Mouse (Mus musculus): ENCODE results near the gene Togaram1.

- no peak for TF ChIP-seq POLR2A (IDR thresholded peaks at IDR 0.05; ENCODE audit: insufficient read length, low read depth)
- TF ChIP-seq E2F4 (IDR thresholded peaks at IDR 0.05; ENCODE audit: insufficient read depth) = no peak
- no peak for TF ChIP-seq TCF3 (IDR thresholded peaks at IDR 0.05; ENCODE audit: insufficient read length, low read depth)
- no peak for TF ChIP-seq TCF12 (IDR thresholded peaks at IDR 0.05; ENCODE audit: insufficient read depth, poor library complexity, severe bottlenecking)
- no peak for TF ChIP-seq MAX (IDR thresholded peaks at IDR 0.05; ENCODE audit: low read depth)
- TF ChIP-seq POLR2AphosphoS2 (IDR thresholded peaks at IDR 0.05; ENCODE audit: insufficient read length, low read depth) = no peak
- no peak for TF ChIP-seq MYOG (IDR thresholded peaks at IDR 0.05; ENCODE audit: control insufficient read depth in 1 of 3, insufficient read depth in 1 of 3, insufficient read length in 2 of 3, low read depth in 2 of 3)
- no peak for TF ChIP-seq MYOD1 (IDR thresholded peaks at IDR 0.05; ENCODE audit: control insufficient read depth in 1 of 3, insufficient read length in 2 of 3, low read depth in 2 of 3)
Measured at GRCm38 (mm10) chr12:65058203-65058602, 92.6 kb downstream of the Togaram1 start.
